Mouse (Mus musculus) heart, embryonic 16.5 days (tissue): ENCODE data around the gene Olfr1143. TPM values are rescaled to one million over a fixed set of nuclear protein-coding genes. Genes with fewer than 3 reads are reported as not detected.

ENCODE experiments used
- ATAC-seq: fragments of 200-750 bp; cut with Nextera tagmentation; replicated peaks from 2 replicates; pipeline ENCODE4 v1.8.0; 2017; ENCODE audit warnings: moderate number of reproducible peaks; ENCODE audit not compliant: insufficient read depth, low FRiP score; ENCODE audit errors: extremely low read depth
- H3K27ac ChIP-seq: fragments of 300-500 bp; sonication (generic); 2 replicates; pipeline ENCODE4 v1.5.1; 2014; ENCODE audit warnings: mild to moderate bottlenecking, low read length, control low read depth, moderate library complexity
- H3K27me3 ChIP-seq: fragments of 300-500 bp; sonication (generic); 2 replicates; pipeline ENCODE4 v1.6.1; 2014; ENCODE audit warnings: low read length, mixed read lengths; ENCODE audit not compliant: control insufficient read depth, insufficient read depth
- H3K36me3 ChIP-seq: fragments of 300-500 bp; sonication (generic); 2 replicates; pipeline ENCODE4 v1.6.1; 2014; ENCODE audit not compliant: control insufficient read depth, insufficient read depth
- H3K4me1 ChIP-seq: fragments of 300-500 bp; sonication (generic); 2 replicates; pipeline ENCODE4 v1.6.1; 2014; ENCODE audit warnings: low read length, mixed read lengths; ENCODE audit not compliant: control insufficient read depth, insufficient read depth
- H3K4me2 ChIP-seq: fragments of 300-500 bp; sonication (generic); 2 replicates; pipeline ENCODE4 v1.6.1; 2014; ENCODE audit warnings: low read depth, mild to moderate bottlenecking, control low read depth, low read length
- H3K4me3 ChIP-seq: fragments of 300-500 bp; sonication (generic); 2 replicates; pipeline ENCODE4 v1.5.1; 2014; ENCODE audit warnings: mild to moderate bottlenecking, control low read depth, low read length
- H3K9ac ChIP-seq: fragments of 300-500 bp; sonication (generic); 2 replicates; pipeline ENCODE4 v1.6.1; 2014; ENCODE audit warnings: low read length, control low read depth
- H3K9me3 ChIP-seq: fragments of 300-500 bp; sonication (generic); replicated peaks from 2 replicates; pipeline ENCODE4 v1.6.1; 2016; ENCODE audit warnings: low read length; ENCODE audit not compliant: control insufficient read depth
- WGBS: fragments of 180-500 bp; shearing (Covaris S2); extraction: QIAGEN DNeasy Blood & Tissue Kit; methylation state at CpG from one replicate; pipeline ENCODE4 v1.1.7; 2014; 5-methylcytosine and 5-hydroxymethylcytosine counted together
- polyA plus RNA-seq: library from polyadenylated mRNA; unstranded; fragments of >200 nt; fragmentation: Nextera tagmentation; extraction: Ambion mirVana; gene quantifications from 2 replicates; pipeline ENCODE4 v1.2.1, GENCODE M21; 2015

The Olfr1143 gene
- not detected in 2 replicates for polyA plus RNA-seq

- Histone ChIP-seq H3K4me2 (no peak within 1 kb of the TSS), H3K9ac (no peak within 1 kb of the TSS), H3K36me3 (no peaks in the 10 kb centered on the region), H3K4me1 (no peaks in the 10 kb centered on the region), H3K9me3 (no peaks in the 10 kb centered on the region), H3K4me3 (no peak within 1 kb of the TSS), H3K27ac (no peak within 1 kb of the TSS), H3K27me3 (no peaks in the 10 kb centered on the region)
- ATAC-seq, result no peak
Observed at GRCm38 (mm10) chr2:87800292-87800691, at the start of gene Olfr1143. TSS of gene Olfr1143 (plus strand) at chr2:87800592.

- Histone ChIP-seq H3K9me3 (no peaks in the 10 kb centered on the region), H3K9ac (no peak within 1 kb of the TSS), H3K27ac (no peak within 1 kb of the TSS), H3K36me3 (no peaks in the 10 kb centered on the region), H3K4me1 (no peaks in the 10 kb centered on the region), H3K4me2 (no peak within 1 kb of the TSS), H3K27me3 (no peaks in the 10 kb centered on the region), H3K4me3 (no peak within 1 kb of the TSS)
- 67% methylated on average over 1 of the region's 1 CpGs for WGBS
- no peak for ATAC-seq
Observed at GRCm38 (mm10) chr2:87753891-87754290, 46.5 kb upstream of the Olfr1143 start, which contains the start of gene Olfr1141. TSS of gene Olfr1141 (minus strand) at chr2:87753991.

DNA sequence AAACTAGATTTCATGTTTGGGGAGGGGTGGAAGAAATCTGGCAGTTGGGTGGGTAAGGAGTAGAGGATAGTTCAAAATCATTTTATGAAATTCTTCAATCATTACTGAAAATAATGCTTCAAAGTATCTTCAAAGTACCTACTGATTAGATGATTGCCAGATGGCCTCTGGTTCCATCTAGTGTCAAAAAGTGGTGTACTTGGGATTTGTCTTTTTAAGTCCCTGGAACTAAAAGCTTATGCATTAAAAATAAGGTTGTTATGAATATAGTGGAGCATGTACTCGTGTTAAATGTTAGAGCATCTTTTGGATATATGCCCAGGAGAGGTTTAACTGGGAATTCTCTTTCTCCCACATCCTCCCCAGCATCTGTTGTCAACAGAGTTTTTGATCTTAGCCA is 24.2 kb upstream of the Olfr1143 start:
- H3K4me2 ChIP-seq, result no peak overlapping the region
- no peak overlapping the region for H3K9ac ChIP-seq
- H3K36me3 ChIP-seq, result no peaks in the 10 kb centered on the region
- H3K9me3 ChIP-seq, result no peaks in the 10 kb centered on the region
- no peak overlapping the region for H3K27ac ChIP-seq
- ATAC-seq, result no peak
- 44% methylated on average over 1 of the region's 1 CpGs for WGBS
- no peaks in the 10 kb centered on the region for H3K4me1 ChIP-seq
- no peak overlapping the region for H3K4me3 ChIP-seq
- H3K27me3 ChIP-seq, result no peaks in the 10 kb centered on the region

DNA sequence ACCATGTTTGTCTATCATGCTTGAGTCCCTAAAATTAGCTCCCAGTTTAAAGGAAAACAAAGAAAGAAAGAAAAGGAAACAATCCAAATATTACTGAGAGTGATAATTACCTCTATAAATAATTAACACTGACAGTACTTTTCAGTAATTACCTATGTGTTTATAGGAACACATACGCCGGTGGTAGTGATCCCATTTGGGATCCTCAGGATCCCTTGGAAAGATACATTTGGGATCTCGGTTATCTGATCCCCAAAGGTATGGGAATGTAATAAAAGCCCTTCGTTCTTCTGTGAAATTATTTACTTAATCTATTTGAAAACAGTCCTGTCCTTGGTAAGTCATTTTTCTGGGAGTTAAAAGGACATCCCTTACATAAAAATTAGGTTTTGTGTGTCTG is 21.2 kb upstream of the Olfr1143 start, which contains the start of gene Olfr152:
Olfr152 (plus strand) TSS at position 301 of the 400 bp plus-strand sequence.
- no peak within 1 kb of the TSS for H3K27ac ChIP-seq
- H3K9ac ChIP-seq, result no peak within 1 kb of the TSS
- no peak within 1 kb of the TSS for H3K4me2 ChIP-seq
- no peaks in the 10 kb centered on the region for H3K27me3 ChIP-seq
- 73% methylated on average over 4 of the region's 4 CpGs for WGBS
- H3K4me1 ChIP-seq, result no peaks in the 10 kb centered on the region
- no peaks in the 10 kb centered on the region for H3K36me3 ChIP-seq
- no peak within 1 kb of the TSS for H3K4me3 ChIP-seq
- H3K9me3 ChIP-seq, result no peaks in the 10 kb centered on the region; the same call in 1 of the 2 replicates
- no peak for ATAC-seq

GRCm38 (mm10) chr2:87809522-87809921 is 9.1 kb downstream of the Olfr1143 start, which contains the start of gene Olfr1145:
TSS of gene Olfr1145 (plus strand) at chr2:87809822.
- H3K4me3 ChIP-seq, result no peak within 1 kb of the TSS
- H3K27ac ChIP-seq, result no peak within 1 kb of the TSS
- no peaks in the 10 kb centered on the region for H3K27me3 ChIP-seq
- no peaks in the 10 kb centered on the region for H3K9me3 ChIP-seq
- H3K4me2 ChIP-seq, result no peak within 1 kb of the TSS
- H3K9ac ChIP-seq, result no peak within 1 kb of the TSS
- H3K4me1 ChIP-seq, result no peaks in the 10 kb centered on the region
- 63% methylated on average over 1 of the region's 1 CpGs for WGBS
- ATAC-seq, result no peak
- no peaks in the 10 kb centered on the region for H3K36me3 ChIP-seq

DNA sequence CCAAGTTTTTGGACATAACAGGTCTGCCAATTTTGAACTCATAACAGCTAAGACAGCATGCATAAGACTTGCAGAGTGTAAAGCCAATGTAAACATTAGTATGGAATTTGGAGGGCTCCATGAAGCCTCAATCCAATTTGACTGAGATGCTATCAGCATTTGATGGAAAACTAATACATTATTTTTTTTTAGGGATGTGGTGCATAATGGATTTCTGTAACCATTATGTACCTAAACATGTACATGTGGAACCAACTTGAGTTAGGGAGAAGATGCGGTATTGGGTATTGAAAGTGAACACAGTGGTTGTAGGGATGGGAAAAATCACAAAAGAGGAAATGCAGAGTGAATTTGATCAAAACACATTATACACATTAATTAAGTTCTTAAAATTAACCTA is 29.8 kb downstream of the Olfr1143 start, which contains the start of gene Olfr1148:
Olfr1148 (plus strand) TSS at position 301 of the 400 bp plus-strand sequence.
- Histone ChIP-seq H3K4me2 (no peak within 1 kb of the TSS), H3K27me3 (no peaks in the 10 kb centered on the region), H3K9me3 (no peaks in the 10 kb centered on the region), H3K27ac (no peak within 1 kb of the TSS), H3K36me3 (no peaks in the 10 kb centered on the region), H3K4me3 (no peak within 1 kb of the TSS), H3K4me1 (no peaks in the 10 kb centered on the region), H3K9ac (no peak within 1 kb of the TSS)
- no peak for ATAC-seq
- WGBS, result 90% methylated on average over 1 of the region's 1 CpGs

GRCm38 (mm10) chr2:87843693-87844092 is 43.3 kb downstream of the Olfr1143 start, which contains the start of gene Olfr1150-ps1:
TSS of gene Olfr1150-ps1 (plus strand) at chr2:87843993.
- Histone ChIP-seq H3K4me2 (no peak within 1 kb of the TSS), H3K36me3 (no peaks in the 10 kb centered on the region), H3K27me3 (no peaks in the 10 kb centered on the region), H3K27ac (no peak within 1 kb of the TSS), H3K9ac (no peak within 1 kb of the TSS), H3K9me3 (no peaks in the 10 kb centered on the region), H3K4me1 (no peaks in the 10 kb centered on the region), H3K4me3 (no peak within 1 kb of the TSS)
- ATAC-seq, result no peak
- 59% methylated on average over 1 of the region's 1 CpGs for WGBS

Other genes starting within 250 kb of the Olfr1143 start
- gene Olfr1129, start 226.7 kb upstream of the Olfr1143 start, polyA plus RNA-seq, result not detected in 2 replicates
- gene Olfr1130, start 194.4 kb upstream of the Olfr1143 start, polyA plus RNA-seq, result not detected in 2 replicates
- gene Olfr1131, start 173.5 kb upstream of the Olfr1143 start, polyA plus RNA-seq, result not detected in 2 replicates
- gene Olfr1132, start 163.1 kb upstream of the Olfr1143 start, polyA plus RNA-seq, result not detected in 2 replicates
- gene Olfr1133, start 153.2 kb upstream of the Olfr1143 start, polyA plus RNA-seq, result not detected in 2 replicates
- not detected in 2 replicates for gene Olfr1134, start 142.1 kb upstream of the Olfr1143 start, polyA plus RNA-seq
- gene Olfr1135, start 126.9 kb upstream of the Olfr1143 start, polyA plus RNA-seq, result not detected in 2 replicates
- not detected in 2 replicates for gene Olfr1136, start 106.6 kb upstream of the Olfr1143 start, polyA plus RNA-seq
- not detected in 2 replicates for gene Olfr1137, start 87.4 kb upstream of the Olfr1143 start, polyA plus RNA-seq
- not detected in 2 replicates for gene Olfr1138, start 60.6 kb upstream of the Olfr1143 start, polyA plus RNA-seq
- not detected in 2 replicates for gene Olfr1140, start 56.8 kb upstream of the Olfr1143 start, polyA plus RNA-seq
- not detected in 2 replicates for gene Olfr1141, start 46.6 kb upstream of the Olfr1143 start, polyA plus RNA-seq
- not detected in 2 replicates for gene Olfr152, start 21.1 kb upstream of the Olfr1143 start, polyA plus RNA-seq
- not detected in 2 replicates for gene Olfr1145, start 9.2 kb downstream of the Olfr1143 start, polyA plus RNA-seq
- gene Olfr1148, start 29.9 kb downstream of the Olfr1143 start, polyA plus RNA-seq, result not detected in 2 replicates
- gene Olfr1150-ps1, start 43.4 kb downstream of the Olfr1143 start, polyA plus RNA-seq, result not detected in 2 replicates
- not detected in 2 replicates for gene Olfr1151, start 55.3 kb downstream of the Olfr1143 start, polyA plus RNA-seq
- gene Olfr1152, start 65.9 kb downstream of the Olfr1143 start, polyA plus RNA-seq, result not detected in 2 replicates
- not detected in 2 replicates for gene Olfr1153, start 94.4 kb downstream of the Olfr1143 start, polyA plus RNA-seq
- gene Olfr1154, start 104.6 kb downstream of the Olfr1143 start, polyA plus RNA-seq, result not detected in 2 replicates
- gene Olfr1155, start 144.5 kb downstream of the Olfr1143 start, polyA plus RNA-seq, result not detected in 2 replicates
- not detected in 2 replicates for gene Olfr1156, start 152.5 kb downstream of the Olfr1143 start, polyA plus RNA-seq
- gene Olfr1157, start 167.7 kb downstream of the Olfr1143 start, polyA plus RNA-seq, result not detected in 2 replicates
- not detected in 2 replicates for gene Olfr74, start 174.1 kb downstream of the Olfr1143 start, polyA plus RNA-seq
- gene Olfr1158, start 189.5 kb downstream of the Olfr1143 start, polyA plus RNA-seq, result not detected in 2 replicates
- gene Olfr1160, start 207.7 kb downstream of the Olfr1143 start, polyA plus RNA-seq, result not detected in 2 replicates
- gene Olfr1161, start 222.2 kb downstream of the Olfr1143 start, polyA plus RNA-seq, result not detected in 2 replicates
- not detected in 2 replicates for gene Olfr73, start 237.1 kb downstream of the Olfr1143 start, polyA plus RNA-seq